Mouse (Mus musculus): ENCODE results near the gene Klrb1b. TPM values are rescaled to one million over a fixed set of nuclear protein-coding genes. Genes with fewer than 3 reads are reported as not detected.

Gene Klrb1b
- polyA plus RNA-seq, 1 experiment from 2014 or later = not detected

- 2% methylated on average over 14 of the region's 14 CpGs for WGBS
- H3K9ac ChIP-seq (ENCODE audit: low read length) = peak overlapping the region; percentile 56
These were observed 11.6 kb upstream of the Klrb1b start for GRCm38 (mm10) chr6:128837454-128838341.

GRCm38 (mm10) chr6:128836955-128837334, 10.8 kb upstream of the Klrb1b start:
- H3K36me3 ChIP-seq (ENCODE audit: control insufficient read depth, insufficient read depth, low read length) = no peaks in the 10 kb centered on the region
- 82% methylated on average over 6 of the region's 6 CpGs for WGBS
- no peak overlapping the region for H3K9ac ChIP-seq (ENCODE audit: low read length)
- no peak for DNase-seq (ENCODE audit: low spot score)
- H3K4me2 ChIP-seq (ENCODE audit: low read length) = peak overlapping the region; percentile 52
- H3K9me3 ChIP-seq (replicated peaks; ENCODE audit: control insufficient read depth, low read length) = no peaks in the 10 kb centered on the region
- ATAC-seq = no peak
- no peaks in the 10 kb centered on the region for H3K27me3 ChIP-seq (replicated peaks; ENCODE audit: control insufficient read depth, insufficient read depth, low read length)
- H3K27ac ChIP-seq (ENCODE audit: low read depth, low read length) = no peak overlapping the region
- no peaks in the 10 kb centered on the region for H3K4me1 ChIP-seq (ENCODE audit: control insufficient read depth, insufficient read depth, low read length)
- H3K4me3 ChIP-seq (ENCODE audit: low read depth, low read length) = peak overlapping the region; percentile 51

More at GRCm38 (mm10) chr6:128837454-128838341, 11.6 kb upstream of the Klrb1b start:
- peak; percentile 70 for DNase-seq (ENCODE audit: low spot score)
- Histone ChIP-seq H3K4me2 (ENCODE audit: low read length) (peak overlapping the region; percentile 52), H3K27me3 (replicated peaks; ENCODE audit: control insufficient read depth, insufficient read depth, low read length) (no peaks in the 10 kb centered on the region), H3K36me3 (ENCODE audit: control insufficient read depth, insufficient read depth, low read length) (no peaks in the 10 kb centered on the region), H3K9me3 (replicated peaks; ENCODE audit: control insufficient read depth, low read length) (no peaks in the 10 kb centered on the region), H3K4me3 (ENCODE audit: low read depth, low read length) (peak overlapping the region; percentile 51), H3K4me1 (ENCODE audit: control insufficient read depth, insufficient read depth, low read length) (no peaks in the 10 kb centered on the region), H3K27ac (ENCODE audit: low read depth, low read length) (peak overlapping the region; percentile 70)
- ATAC-seq = peak; percentile 38

- H3K4me1 ChIP-seq (ENCODE audit: control insufficient read depth, insufficient read depth, low read length) = no peaks in the 10 kb centered on the region
- H3K27me3 ChIP-seq (replicated peaks; ENCODE audit: control insufficient read depth, insufficient read depth, low read length) = no peaks in the 10 kb centered on the region
- no peaks in the 10 kb centered on the region for H3K9me3 ChIP-seq (replicated peaks; ENCODE audit: control insufficient read depth, low read length)
- no peak overlapping the region for H3K4me2 ChIP-seq (ENCODE audit: low read length)
- H3K4me3 ChIP-seq (ENCODE audit: low read depth, low read length) = no peak overlapping the region
- no peak overlapping the region for H3K27ac ChIP-seq (ENCODE audit: low read depth, low read length)
- no peak overlapping the region for H3K9ac ChIP-seq (ENCODE audit: low read length)
- no peak for ATAC-seq
- H3K36me3 ChIP-seq (ENCODE audit: control insufficient read depth, insufficient read depth, low read length) = no peaks in the 10 kb centered on the region
- DNase-seq (ENCODE audit: low spot score) = no peak
- 75% methylated on average over 8 of the region's 8 CpGs for WGBS
These were observed 10.2 kb upstream of the Klrb1b start for GRCm38 (mm10) chr6:128836191-128836954.

GRCm38 (mm10) chr6:128835571-128835970, 9.4 kb upstream of the Klrb1b start:
- 96% methylated on average over 4 of the region's 4 CpGs for WGBS

GRCm38 (mm10) chr6:128833046-128833445, 6.9 kb upstream of the Klrb1b start:
- H3K9me3 ChIP-seq (replicated peaks; ENCODE audit: control insufficient read depth, low read length) = no peaks in the 10 kb centered on the region
- ATAC-seq = no peak
- no peaks in the 10 kb centered on the region for H3K27me3 ChIP-seq (replicated peaks; ENCODE audit: control insufficient read depth, insufficient read depth, low read length)
- no peak overlapping the region for H3K9ac ChIP-seq (ENCODE audit: low read length)
- no peaks in the 10 kb centered on the region for H3K4me1 ChIP-seq (ENCODE audit: control insufficient read depth, insufficient read depth, low read length)
- H3K27ac ChIP-seq (ENCODE audit: low read depth, low read length) = no peak overlapping the region
- DNase-seq (ENCODE audit: low spot score) = no peak
- no peak overlapping the region for H3K4me3 ChIP-seq (ENCODE audit: low read depth, low read length)
- H3K4me2 ChIP-seq (ENCODE audit: low read length) = no peak overlapping the region
- H3K36me3 ChIP-seq (ENCODE audit: control insufficient read depth, insufficient read depth, low read length) = no peaks in the 10 kb centered on the region
- WGBS = 87% methylated on average over 10 of the region's 10 CpGs

More at GRCm38 (mm10) chr6:128835571-128835970, 9.4 kb upstream of the Klrb1b start:
- Histone ChIP-seq H3K9ac (ENCODE audit: low read length) (no peak overlapping the region), H3K27ac (ENCODE audit: low read depth, low read length) (no peak overlapping the region), H3K4me3 (ENCODE audit: low read depth, low read length) (no peak overlapping the region), H3K36me3 (ENCODE audit: control insufficient read depth, insufficient read depth, low read length) (no peaks in the 10 kb centered on the region), H3K4me1 (ENCODE audit: control insufficient read depth, insufficient read depth, low read length) (no peaks in the 10 kb centered on the region), H3K4me2 (ENCODE audit: low read length) (no peak overlapping the region), H3K27me3 (replicated peaks; ENCODE audit: control insufficient read depth, insufficient read depth, low read length) (no peaks in the 10 kb centered on the region), H3K9me3 (replicated peaks; ENCODE audit: control insufficient read depth, low read length) (no peaks in the 10 kb centered on the region)
- ATAC-seq (no peak), DNase-seq (ENCODE audit: low spot score) (no peak)

DNA sequence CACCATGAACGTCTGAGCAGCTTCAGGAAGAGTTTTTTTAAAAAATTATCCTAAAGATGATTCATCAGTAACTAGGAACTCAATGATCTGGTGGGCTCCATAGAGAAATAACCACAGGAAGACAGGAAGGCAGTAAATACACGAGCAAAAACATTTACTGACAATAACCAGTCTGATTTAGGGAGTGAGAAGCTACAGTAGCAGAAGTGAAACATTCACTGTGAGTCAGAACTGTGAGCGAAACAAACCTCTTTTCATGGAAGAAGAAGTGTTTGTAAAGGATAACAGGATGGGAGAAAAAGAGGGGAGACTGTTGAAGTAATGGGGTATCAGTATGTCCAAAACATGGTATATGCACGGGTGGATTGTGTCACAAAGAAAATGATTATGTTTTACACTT, 3.7 kb upstream of the Klrb1b start:
- WGBS = 70% methylated on average over 4 of the region's 4 CpGs
- H3K9me3 ChIP-seq (replicated peaks; ENCODE audit: control insufficient read depth, low read length) = no peaks in the 10 kb centered on the region
- no peak overlapping the region for H3K9ac ChIP-seq (ENCODE audit: low read length)
- ATAC-seq (no peak), DNase-seq (ENCODE audit: low spot score) (no peak)
- no peak overlapping the region for H3K4me3 ChIP-seq (ENCODE audit: low read depth, low read length)
- H3K4me2 ChIP-seq (ENCODE audit: low read length) = no peak overlapping the region
- H3K36me3 ChIP-seq (ENCODE audit: control insufficient read depth, insufficient read depth, low read length) = no peaks in the 10 kb centered on the region
- H3K27ac ChIP-seq (ENCODE audit: low read depth, low read length) = no peak overlapping the region
- H3K4me1 ChIP-seq (ENCODE audit: control insufficient read depth, insufficient read depth, low read length) = no peaks in the 10 kb centered on the region
- no peaks in the 10 kb centered on the region for H3K27me3 ChIP-seq (replicated peaks; ENCODE audit: control insufficient read depth, insufficient read depth, low read length)

GRCm38 (mm10) chr6:128826781-128827180, 650 bp upstream of the Klrb1b start:
- 84% methylated on average over 3 of the region's 3 CpGs for WGBS
- Histone ChIP-seq H3K27me3 (replicated peaks; ENCODE audit: control insufficient read depth, insufficient read depth, low read length) (no peaks in the 10 kb centered on the region), H3K4me1 (ENCODE audit: control insufficient read depth, insufficient read depth, low read length) (no peaks in the 10 kb centered on the region), H3K9me3 (replicated peaks; ENCODE audit: control insufficient read depth, low read length) (no peaks in the 10 kb centered on the region), H3K4me3 (ENCODE audit: low read depth, low read length) (no peak overlapping the region), H3K4me2 (ENCODE audit: low read length) (no peak overlapping the region), H3K36me3 (ENCODE audit: control insufficient read depth, insufficient read depth, low read length) (no peaks in the 10 kb centered on the region), H3K27ac (ENCODE audit: low read depth, low read length) (no peak overlapping the region), H3K9ac (ENCODE audit: low read length) (no peak overlapping the region)
- DNase-seq (ENCODE audit: low spot score) (no peak), ATAC-seq (no peak)

DNA sequence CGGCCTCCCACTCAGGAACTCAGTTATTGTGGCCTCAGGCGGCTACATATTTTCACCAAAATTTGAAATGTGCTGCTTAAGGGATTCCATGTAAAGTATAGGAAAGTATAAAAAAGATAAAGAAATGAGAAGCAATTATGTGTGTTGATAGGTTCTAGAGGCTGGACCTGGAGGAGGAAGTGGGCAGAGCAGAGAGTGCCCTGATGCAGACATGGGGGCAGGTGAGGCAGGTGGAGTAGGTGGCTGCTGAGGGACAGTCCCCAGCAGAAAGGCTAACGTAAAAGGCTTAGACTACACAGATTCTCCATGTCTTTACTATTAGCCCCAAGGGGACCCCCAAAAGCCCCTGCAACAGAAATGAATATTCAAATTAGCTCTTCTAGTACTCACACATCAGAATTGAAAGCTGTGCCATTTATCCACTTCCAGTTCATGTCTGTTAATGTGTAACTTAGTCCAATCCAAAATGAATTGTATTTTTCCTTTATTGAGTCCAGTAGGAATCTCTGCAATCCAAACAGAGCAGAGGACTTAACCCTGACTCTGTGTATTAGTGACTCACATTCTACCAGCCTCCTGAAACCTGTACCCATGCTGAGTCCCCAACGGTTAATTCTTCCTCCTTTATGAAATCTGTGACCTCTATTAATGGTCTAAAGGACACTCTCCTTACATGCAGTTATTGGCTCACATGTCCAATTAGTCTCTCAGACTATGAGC, 7.9 kb downstream of the Klrb1b start:
- ATAC-seq (no peak), DNase-seq (ENCODE audit: low spot score) (no peak)
- no peaks in the 10 kb centered on the region for H3K4me1 ChIP-seq (ENCODE audit: control insufficient read depth, insufficient read depth, low read length)
- no peak overlapping the region for H3K4me2 ChIP-seq (ENCODE audit: low read length)
- no peaks in the 10 kb centered on the region for H3K36me3 ChIP-seq (ENCODE audit: control insufficient read depth, insufficient read depth, low read length)
- 77% methylated on average over 4 of the region's 4 CpGs for WGBS
- H3K27ac ChIP-seq (ENCODE audit: low read depth, low read length) = no peak overlapping the region
- H3K9ac ChIP-seq (ENCODE audit: low read length) = no peak overlapping the region
- H3K9me3 ChIP-seq (replicated peaks; ENCODE audit: control insufficient read depth, low read length) = no peaks in the 10 kb centered on the region
- no peaks in the 10 kb centered on the region for H3K27me3 ChIP-seq (replicated peaks; ENCODE audit: control insufficient read depth, insufficient read depth, low read length)
- no peak overlapping the region for H3K4me3 ChIP-seq (ENCODE audit: low read depth, low read length)
